Mouse (Mus musculus) G1E (cell line): Measurements from ENCODE around the gene Runx1. TPM values are rescaled to one million over a fixed set of nuclear protein-coding genes. Genes with fewer than 3 reads are reported as not detected.

Experiments
- ATAC-seq: 2 replicates; pipeline ENCODE4 v1.8.0; 2016; ENCODE audit warnings: mild to moderate bottlenecking; ENCODE audit not compliant: insufficient number of reproducible peaks, poor library complexity, low FRiP score, severe bottlenecking; ENCODE audit errors: extremely low read depth
- DNase-seq: peaks from one replicate; pipeline ENCODE4 v3.0.0; 2012; ENCODE audit warnings: low spot score
- H3K27me3 ChIP-seq: 2 replicates; pipeline ENCODE4 v1.6.1; 2012; ENCODE audit warnings: mild to moderate bottlenecking, low read length, inconsistent platforms; ENCODE audit not compliant: insufficient read depth
- H3K36me3 ChIP-seq: replicated peaks from 2 replicates; pipeline ENCODE3; 2012; ENCODE audit warnings: mild to moderate bottlenecking, inconsistent platforms
- H3K4me1 ChIP-seq: 2 replicates; pipeline ENCODE4 v1.6.1; 2012; ENCODE audit warnings: low read depth, low read length, inconsistent platforms, mixed read lengths; ENCODE audit not compliant: insufficient read depth
- H3K4me3 ChIP-seq: 2 replicates; pipeline ENCODE4 v1.5.1; 2012; ENCODE audit warnings: low read depth, mild to moderate bottlenecking, inconsistent platforms, low read length, moderate library complexity, mixed read lengths
- H3K9me3 ChIP-seq: replicated peaks from 2 replicates; pipeline ENCODE4 v1.6.1; 2012; ENCODE audit warnings: inconsistent platforms
- CTCF ChIP-seq: IDR thresholded peaks from 2 replicates; pipeline ENCODE4 v1.5.1; 2012; ENCODE audit warnings: low read depth, low read length, inconsistent platforms, mixed read lengths
- GATA1 ChIP-seq: IDR thresholded peaks from 2 replicates; pipeline ENCODE4 v1.6.1; 2012; ENCODE audit warnings: borderline replicate concordance, low read length, inconsistent platforms, mixed read lengths
- GATA2 ChIP-seq: IDR thresholded peaks from 2 replicates; pipeline ENCODE4 v1.6.1; 2012; ENCODE audit warnings: low read depth, low read length, inconsistent platforms, borderline replicate concordance
- POLR2AphosphoS5 ChIP-seq: IDR thresholded peaks from 2 replicates; pipeline ENCODE4 v1.6.1; 2012; ENCODE audit warnings: low read depth, low read length, inconsistent platforms; ENCODE audit not compliant: insufficient replicate concordance
- TAL1 ChIP-seq: conservative IDR thresholded peaks from 2 replicates; pipeline ENCODE4 v1.6.1; 2012; ENCODE audit warnings: low read depth, low read length, inconsistent platforms, mixed read lengths
- polyA plus RNA-seq: library from polyadenylated mRNA; stranded (reverse); fragments of >175 nt; gene quantifications from 2 replicates; pipeline ENCODE4 v1.2.3, GENCODE M21; 2012
- total RNA-seq, 2 experiments: library from RNA; stranded (forward) in 1 of 2; stranded (reverse) in 1 of 2; fragments of 200-1000 nt in 1 of 2; fragments of >200 nt in 1 of 2; fragmentation: Nextera tagmentation in 1 of 2; gene quantifications; 2 replicates each; pipeline ENCODE4 v1.2.3; 2014 to 2017

Gene Runx1
- total and polyA plus RNA-seq, 3 experiments: 36.1 to 213 (median 158) TPM

DNA sequence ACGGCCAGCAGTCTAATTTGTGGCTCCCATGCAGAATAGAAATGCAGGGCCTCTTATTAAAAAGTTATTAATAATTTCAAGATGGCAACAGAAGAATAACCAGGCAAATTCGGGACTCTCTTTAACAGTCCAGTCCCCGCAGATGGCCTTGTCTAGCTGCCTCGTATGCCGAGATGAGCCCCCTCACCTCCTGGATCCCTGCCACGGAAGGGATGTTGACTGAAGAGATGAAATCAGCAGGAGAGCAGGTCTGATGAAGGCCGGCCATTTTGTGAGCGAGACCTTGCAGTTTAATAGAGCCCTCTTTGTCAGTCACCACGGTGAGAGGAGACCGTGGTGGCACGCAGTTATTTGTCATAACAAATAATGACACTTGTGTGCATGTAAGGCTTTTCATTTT, 226.5 kb downstream of the Runx1 start:
- DNase-seq: no peak
- Histone ChIP-seq H3K4me3 (no peak overlapping the region), H3K9me3 (no peaks in the 10 kb centered on the region), H3K27me3 (peaks cover 51% of the 10 kb centered on the region), H3K4me1 (no peaks in the 10 kb centered on the region; the same call in 1 of the 2 replicates), H3K36me3 (peaks cover 8% of the 10 kb centered on the region)
- TF ChIP-seq TAL1 (no peak), GATA2 (no peak), CTCF (no peak), GATA1 (no peak), POLR2AphosphoS5 (no peak)
- ATAC-seq: no peak

DNA sequence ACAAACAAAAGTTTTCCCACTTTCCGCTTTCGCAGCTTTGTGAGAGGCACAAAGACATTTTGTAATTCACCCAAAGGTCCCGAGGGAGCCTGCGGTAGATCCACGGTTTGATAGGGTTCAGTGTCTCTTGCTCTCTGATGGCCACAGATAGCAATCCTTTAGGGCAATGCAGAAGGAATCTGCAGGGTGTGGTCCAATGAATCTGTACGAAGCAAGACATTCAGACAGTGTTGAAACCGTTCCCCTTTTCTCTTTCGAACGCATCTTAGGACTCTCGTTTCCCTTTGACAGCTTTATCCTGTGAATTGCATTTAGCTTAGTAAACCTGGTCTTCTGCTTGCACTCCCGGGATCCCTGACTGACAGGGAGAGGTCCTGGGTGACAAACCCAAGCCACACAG, 228.3 kb downstream of the Runx1 start:
- Histone ChIP-seq H3K27me3 (peaks cover 63% of the 10 kb centered on the region), H3K4me3 (no peak overlapping the region), H3K4me1 (no peaks in the 10 kb centered on the region; the same call in 1 of the 2 replicates), H3K36me3 (peaks cover 1% of the 10 kb centered on the region), H3K9me3 (no peaks in the 10 kb centered on the region)
- DNase-seq (no peak), ATAC-seq (no peak)
- TF ChIP-seq POLR2AphosphoS5 (no peak), GATA2 (no peak), GATA1 (no peak), CTCF (no peak), TAL1 (no peak)

DNA sequence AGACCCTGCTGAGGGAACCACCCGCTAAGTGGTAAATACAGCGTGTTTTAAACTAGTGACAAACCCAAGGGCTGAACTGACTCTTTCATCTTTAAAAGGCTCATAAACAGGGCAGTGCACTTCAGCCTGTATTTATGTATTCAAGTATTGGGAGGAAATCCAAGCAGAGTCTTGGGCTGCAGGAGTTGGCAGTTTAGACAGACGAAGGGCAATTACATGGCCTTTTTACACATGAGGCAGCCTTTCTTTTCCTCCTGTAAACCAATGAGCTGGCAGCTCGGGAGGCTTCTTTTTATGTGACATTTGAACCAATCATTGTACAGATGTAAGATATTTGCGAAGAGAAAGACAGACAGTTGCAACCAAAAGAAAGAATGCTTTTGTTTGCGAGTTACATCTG, 233.7 kb downstream of the Runx1 start:
- no peaks in the 10 kb centered on the region for H3K9me3 ChIP-seq
- TF ChIP-seq TAL1 (no peak), CTCF (no peak)
- ATAC-seq (no peak), DNase-seq (no peak)
- no peaks in the 10 kb centered on the region for H3K4me1 ChIP-seq
- H3K36me3 ChIP-seq: no peaks in the 10 kb centered on the region
- H3K4me3 ChIP-seq: no peak overlapping the region
- H3K27me3 ChIP-seq: peaks cover 57% of the 10 kb centered on the region

DNA sequence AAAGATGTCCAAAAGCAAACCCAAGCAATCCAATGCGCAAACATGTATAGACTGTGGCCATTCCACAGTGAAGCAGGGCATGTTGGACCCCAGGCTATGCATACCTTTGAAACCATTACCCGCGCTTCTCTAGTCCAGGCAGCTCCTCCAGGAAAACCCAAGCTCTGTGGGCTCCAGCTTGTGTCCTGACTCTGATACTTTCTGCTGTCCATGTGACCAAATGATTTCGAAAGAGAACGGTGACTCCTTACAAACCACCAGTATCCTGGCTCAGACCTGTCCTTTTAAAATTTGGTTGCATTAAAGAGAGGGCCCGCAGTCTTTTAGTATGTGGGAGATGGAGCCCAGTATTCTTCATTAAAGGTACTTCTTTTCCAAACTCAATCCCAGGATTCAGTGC, 234.2 kb downstream of the Runx1 start:
- Histone ChIP-seq H3K4me3 (no peak overlapping the region), H3K9me3 (no peaks in the 10 kb centered on the region), H3K36me3 (no peaks in the 10 kb centered on the region), H3K27me3 (peaks cover 53% of the 10 kb centered on the region), H3K4me1 (no peaks in the 10 kb centered on the region)
- TF ChIP-seq GATA2 (no peak), POLR2AphosphoS5 (no peak), CTCF (no peak), TAL1 (no peak), GATA1 (no peak)
- DNase-seq: no peak
- ATAC-seq: no peak

DNA sequence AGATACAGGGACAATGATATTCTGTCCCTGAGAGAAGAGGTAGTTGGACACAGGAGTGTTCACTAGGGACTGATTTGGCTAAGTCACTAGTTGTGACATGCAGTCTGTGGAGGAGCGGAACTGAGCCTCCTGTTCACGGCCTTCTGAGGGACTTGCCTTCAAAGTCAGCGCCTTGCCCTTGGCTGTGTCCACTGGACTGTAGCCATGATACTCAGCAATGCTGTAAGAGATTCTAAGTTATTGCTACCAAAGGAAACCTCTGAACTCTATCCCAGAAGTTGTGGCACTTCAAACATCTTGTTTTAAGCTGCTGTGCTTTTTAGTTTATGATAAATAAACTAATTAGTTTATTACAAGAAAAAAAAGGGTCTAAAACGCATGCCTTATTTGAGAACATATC, 238.1 kb downstream of the Runx1 start:
- DNase-seq (no peak), ATAC-seq (no peak)
- Histone ChIP-seq H3K9me3 (no peaks in the 10 kb centered on the region), H3K27me3 (peaks cover 48% of the 10 kb centered on the region), H3K36me3 (no peaks in the 10 kb centered on the region), H3K4me3 (no peak overlapping the region), H3K4me1 (no peaks in the 10 kb centered on the region)
- TF ChIP-seq GATA2 (no peak), TAL1 (no peak), CTCF (no peak), POLR2AphosphoS5 (no peak), GATA1 (no peak)

DNA sequence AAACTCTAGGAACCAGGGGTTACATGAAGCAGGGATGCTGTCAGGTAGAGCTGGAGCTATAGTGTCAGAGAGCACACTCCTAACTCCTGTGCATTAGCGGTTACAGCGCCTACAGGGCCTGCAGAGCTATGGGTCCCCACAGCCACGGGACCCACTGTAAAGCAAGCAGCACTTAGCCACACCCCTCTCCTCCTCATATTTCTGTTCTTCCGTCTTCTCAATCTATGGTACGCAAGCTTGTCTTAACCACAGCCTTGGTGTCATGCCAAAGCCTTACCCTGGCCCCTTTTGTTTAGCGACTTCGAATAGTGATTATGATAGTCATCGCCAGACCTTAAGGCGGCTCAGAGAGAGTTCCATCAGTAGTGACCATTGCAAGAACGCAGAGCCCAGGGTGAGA, 244.2 kb downstream of the Runx1 start:
- Histone ChIP-seq H3K4me3 (no peak overlapping the region), H3K4me1 (no peaks in the 10 kb centered on the region), H3K27me3 (peaks cover 56% of the 10 kb centered on the region), H3K9me3 (no peaks in the 10 kb centered on the region), H3K36me3 (no peaks in the 10 kb centered on the region)
- ATAC-seq (no peak), DNase-seq (no peak)
- TF ChIP-seq GATA1: no peak
- no peak for TF ChIP-seq GATA2
- TF ChIP-seq POLR2AphosphoS5: no peak
- no peak for TF ChIP-seq CTCF
- TF ChIP-seq TAL1: no peak

- DNase-seq: no peak
- Histone ChIP-seq H3K36me3 (no peaks in the 10 kb centered on the region), H3K4me3 (no peak overlapping the region), H3K9me3 (no peaks in the 10 kb centered on the region), H3K4me1 (no peaks in the 10 kb centered on the region), H3K27me3 (peaks cover 58% of the 10 kb centered on the region)
- no peak for TF ChIP-seq TAL1
- no peak for TF ChIP-seq CTCF
- TF ChIP-seq POLR2AphosphoS5: no peak
- TF ChIP-seq GATA2: no peak
- no peak for TF ChIP-seq GATA1
- ATAC-seq: no peak
Measured at GRCm38 (mm10) chr16:92580981-92581380, 245.0 kb downstream of the Runx1 start.
